Mouse (Mus musculus) cerebellum, adult 2 months (tissue): ENCODE data around the gene Srm.

ENCODE experiments used
- CTCF ChIP-seq: fragments of 200-500 bp; IDR thresholded peaks from 2 replicates; pipeline ENCODE4 v1.5.1; 2011; ENCODE audit warnings: low read depth, mild to moderate bottlenecking, control low read depth, low read length, moderate library complexity, borderline replicate concordance; ENCODE audit not compliant: insufficient read depth
- POLR2A ChIP-seq: fragments of 200-500 bp; IDR thresholded peaks from 2 replicates; pipeline ENCODE4 v1.6.1; 2011; ENCODE audit warnings: low read length, control low read depth, borderline replicate concordance; ENCODE audit not compliant: insufficient read depth

- no peak for TF ChIP-seq CTCF
- no peak for TF ChIP-seq POLR2A
These were observed 48.2 kb downstream of the Srm start for GRCm38 (mm10) chr4:148639455-148639854.
